Mouse (Mus musculus) CH12.LX (cell line): ENCODE measurements around the gene Ugt1a8.
"Not testable (repeated sequence)": the region's sequence is repeated elsewhere in the genome, so short reads cannot be mapped to it uniquely, and the experiment has no call there.

ENCODE experiments used
- CHD2 ChIP-seq: IDR thresholded peaks from 2 replicates; pipeline ENCODE4 v1.6.1; 2011; ENCODE audit warnings: low read length, improper control_type of control experiment
- CTCF ChIP-seq, 2 experiments: IDR thresholded peaks in 1 of 2; conservative IDR thresholded peaks in 1 of 2; 2 replicates each; pipeline ENCODE4 v1.5.1; 2011 to 2012; ENCODE audit warnings: low read depth in 2 of 2, low read length in 2 of 2, improper control_type of control experiment in 1 of 2, inconsistent platforms in 1 of 2, mild to moderate bottlenecking in 1 of 2, moderate library complexity in 1 of 2
- EP300 ChIP-seq: IDR thresholded peaks from 2 replicates; pipeline ENCODE4 v1.6.1; 2011; ENCODE audit warnings: low read length, improper control_type of control experiment
- GABPA ChIP-seq: IDR thresholded peaks from 2 replicates; pipeline ENCODE4 v1.6.1; 2012; ENCODE audit warnings: low read depth, low read length, improper control_type of control experiment, inconsistent platforms; ENCODE audit not compliant: insufficient replicate concordance
- MAFK ChIP-seq: IDR thresholded peaks from 2 replicates; pipeline ENCODE4 v1.6.1; 2011; ENCODE audit warnings: low read length, improper control_type of control experiment; ENCODE audit not compliant: insufficient replicate concordance
- POLR2A ChIP-seq: IDR thresholded peaks from 2 replicates; pipeline ENCODE4 v1.6.1; 2011; ENCODE audit warnings: low read depth, mild to moderate bottlenecking, improper control_type of control experiment, low read length
- POLR2AphosphoS2 ChIP-seq: IDR thresholded peaks from 2 replicates; pipeline ENCODE4 v1.6.1; 2011; ENCODE audit warnings: low read depth, low read length, improper control_type of control experiment
- SIN3A ChIP-seq: IDR thresholded peaks from 2 replicates; pipeline ENCODE4 v1.6.1; 2012; ENCODE audit warnings: low read length, improper control_type of control experiment, inconsistent platforms
- UBTF ChIP-seq: IDR thresholded peaks from 2 replicates; pipeline ENCODE4 v1.6.1; 2012; ENCODE audit warnings: low read depth, mild to moderate bottlenecking, inconsistent platforms, low read length, improper control_type of control experiment, moderate library complexity
- ZC3H11A ChIP-seq: IDR thresholded peaks from 2 replicates; pipeline ENCODE4 v1.6.1; 2012; ENCODE audit warnings: low read depth, mild to moderate bottlenecking, inconsistent platforms, low read length, improper control_type of control experiment
- ZKSCAN1 ChIP-seq: IDR thresholded peaks from 2 replicates; pipeline ENCODE4 v1.6.1; 2012; ENCODE audit warnings: low read depth, inconsistent platforms, low read length, improper control_type of control experiment, borderline replicate concordance

DNA sequence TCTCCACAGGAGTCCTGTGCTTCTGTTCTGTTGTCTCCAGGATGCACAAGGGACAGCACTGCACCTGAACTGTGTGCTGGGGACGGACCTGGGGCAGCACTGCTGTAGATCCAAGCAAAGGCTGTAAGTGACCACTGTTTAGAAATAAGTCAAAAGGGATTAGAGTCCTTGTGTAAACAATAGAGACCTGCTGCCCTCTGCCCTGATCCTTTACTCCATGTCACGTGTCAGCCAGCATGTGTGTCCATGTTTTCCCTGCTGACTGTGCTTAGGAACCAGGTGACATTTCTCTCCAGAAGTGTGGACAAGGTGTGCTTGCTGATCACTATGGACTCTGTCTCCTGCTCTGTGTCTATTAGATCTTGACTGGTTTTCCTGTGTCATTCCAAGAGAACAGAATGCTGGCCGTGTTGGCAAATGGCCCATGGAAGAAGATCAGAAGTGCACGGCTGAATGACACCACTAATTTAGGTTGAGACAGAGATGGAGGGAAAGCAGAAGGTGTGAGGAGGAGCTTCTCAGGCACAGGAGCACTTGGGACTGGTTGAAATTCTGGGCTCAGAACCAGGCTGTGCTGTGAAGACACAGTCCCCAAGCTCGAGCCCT lies 42.7 kb upstream of the Ugt1a8 start:
- not testable (repeated sequence) for TF ChIP-seq CTCF (conservative IDR thresholded peaks at IDR 0.05 in 1 of 2, IDR thresholded peaks at IDR 0.05 in 1 of 2; ENCODE audit: low read depth in 2 of 2, low read length in 2 of 2); MAFK; POLR2AphosphoS2; POLR2A; ZKSCAN1; EP300; ZC3H11A; UBTF; CHD2; SIN3A; GABPA
